Mouse (Mus musculus) heart, adult 18-20 months (tissue): Measurements from ENCODE around the gene Hs3st1. TPM values are rescaled to one million over a fixed set of nuclear protein-coding genes. Genes with fewer than 3 reads are reported as not detected.
A peak's percentile ranks its signal among the peaks of the same experiment; 100 is the strongest.
"Not testable (repeated sequence)": the region's sequence is repeated elsewhere in the genome, so short reads cannot be mapped to it uniquely, and the experiment has no call there.

Source experiments
- DNase-seq, 2 experiments: peaks; one replicate each; pipeline ENCODE4 v3.0.0; 2021 to 2022; ENCODE audit warnings: mixed read lengths in 1 of 2
- long read RNA-seq, 2 experiments: library from polyadenylated mRNA; stranded (forward); transcript quantifications; one replicate each; pipeline ENCODE4 v2.0.0; 2021
- total RNA-seq, 2 experiments: library from RNA; stranded (reverse); gene quantifications; 2 replicates each; pipeline ENCODE4 v1.2.3; 2021

Gene Hs3st1
- 1 to 10 TPM; 4.4 to 5.0 TPM for total RNA-seq
- long read RNA-seq, experiment 1, partial matches to known transcripts, result 0 of 1 reads
- long read RNA-seq, experiment 1, other reads (novel, unspliced or antisense), result 0 of 1 reads
- long read RNA-seq, experiment 2, partial matches to known transcripts, result 0 of 1 reads
- long read RNA-seq, experiment 2, other reads (novel, unspliced or antisense), result 0 of 1 reads

DNA sequence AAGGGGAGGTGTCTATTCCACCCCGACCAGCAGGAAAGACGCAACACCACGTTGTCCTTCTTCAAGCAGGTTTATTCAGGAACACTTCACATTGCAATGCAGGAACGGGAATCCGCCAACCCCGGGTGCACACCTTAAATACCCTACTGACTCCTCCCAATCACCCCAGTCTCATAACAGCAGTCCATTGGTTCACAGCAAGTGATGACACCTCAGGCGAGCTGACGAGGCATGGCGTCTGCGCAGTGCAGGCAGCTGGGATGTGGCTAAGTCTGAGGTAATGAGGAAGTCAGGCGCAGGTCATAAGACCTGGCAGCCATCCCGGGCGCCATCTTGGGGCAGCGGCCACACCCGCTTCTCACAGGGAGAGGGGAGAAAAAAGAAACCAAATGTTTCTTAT lies at the start of gene Hs3st1:
Hs3st1 (minus strand) TSS at position 101 of the 400 bp plus-strand sequence.
- not testable (repeated sequence) for DNase-seq

DNA sequence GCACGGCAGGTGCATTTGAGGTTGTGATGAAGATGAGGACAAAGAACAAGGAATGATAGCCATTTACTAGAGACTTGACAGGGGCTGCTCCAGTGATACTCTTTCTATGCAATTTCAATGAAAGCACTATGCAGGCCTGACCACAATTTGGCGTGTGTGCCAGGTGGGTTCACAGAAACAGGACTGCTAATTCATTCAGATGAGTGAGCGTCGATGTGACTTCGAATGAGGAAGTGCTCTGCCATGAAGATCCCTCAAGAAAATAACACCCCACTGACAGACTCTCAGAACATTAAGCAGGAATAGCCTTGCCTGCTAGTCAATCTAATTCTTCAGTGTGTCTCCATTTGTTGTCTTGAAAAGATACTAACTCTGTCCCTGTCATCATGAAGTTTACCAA lies 49.4 kb upstream of the Hs3st1 start:
- DNase-seq, result no peak

DNA sequence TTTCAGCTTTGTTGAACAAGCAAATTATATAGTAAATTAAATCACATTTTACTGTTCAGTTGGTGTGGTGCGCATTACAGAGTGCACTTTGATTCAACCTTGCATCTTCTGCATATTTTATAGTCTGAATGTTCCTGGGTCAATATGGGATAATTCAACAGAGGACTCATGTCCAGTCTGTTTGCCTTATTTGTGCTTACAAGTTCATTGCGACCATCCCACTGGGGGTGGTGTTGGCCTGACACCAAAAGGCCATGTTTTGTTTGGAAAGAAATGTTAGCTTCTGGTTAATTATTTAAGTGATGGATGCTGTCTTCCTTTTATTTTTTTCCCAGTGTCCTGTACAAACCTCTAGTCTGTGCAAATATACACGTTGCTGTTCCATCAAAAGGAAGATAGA lies 48.7 kb upstream of the Hs3st1 start:
- DNase-seq, result no peak

DNA sequence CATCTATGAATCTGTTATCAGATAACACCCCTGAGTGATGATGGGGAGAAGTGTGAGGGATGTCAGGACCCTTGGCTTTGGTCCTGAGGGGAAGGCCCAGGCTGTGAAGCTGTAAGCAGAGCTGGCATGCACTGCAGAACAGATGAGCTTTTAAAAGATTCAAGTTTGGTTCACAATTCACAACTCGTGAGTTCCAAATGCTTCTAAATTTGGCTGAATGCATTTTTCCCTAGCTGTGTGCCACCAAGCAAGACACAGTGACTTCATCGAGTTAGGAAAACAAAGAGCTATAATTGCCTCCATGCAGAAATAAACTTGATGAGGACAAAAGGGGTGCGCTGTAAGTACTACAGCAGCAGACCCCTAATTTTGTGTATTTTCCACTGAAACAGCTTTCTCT lies 48.2 kb upstream of the Hs3st1 start:
- DNase-seq, result no peak

DNA sequence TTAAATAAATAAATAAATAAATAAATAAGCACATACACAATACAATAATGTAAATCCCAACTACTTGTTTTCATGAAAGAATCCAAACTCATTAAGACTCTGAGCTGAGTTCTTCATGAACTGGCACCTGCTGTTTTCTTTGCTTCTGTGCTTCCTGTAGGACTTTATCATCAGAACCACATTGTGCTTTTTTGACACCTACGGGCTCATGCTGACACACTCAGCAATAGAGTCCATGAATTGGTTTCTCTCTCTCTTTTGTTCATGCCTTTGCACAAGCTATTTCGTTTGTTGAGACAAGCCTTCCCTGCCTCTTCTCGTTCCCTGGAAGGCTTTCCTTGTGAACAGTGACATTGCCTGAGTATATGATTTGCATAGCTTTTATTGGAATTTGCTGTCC lies 46.8 kb upstream of the Hs3st1 start:
- DNase-seq, result no peak

DNA sequence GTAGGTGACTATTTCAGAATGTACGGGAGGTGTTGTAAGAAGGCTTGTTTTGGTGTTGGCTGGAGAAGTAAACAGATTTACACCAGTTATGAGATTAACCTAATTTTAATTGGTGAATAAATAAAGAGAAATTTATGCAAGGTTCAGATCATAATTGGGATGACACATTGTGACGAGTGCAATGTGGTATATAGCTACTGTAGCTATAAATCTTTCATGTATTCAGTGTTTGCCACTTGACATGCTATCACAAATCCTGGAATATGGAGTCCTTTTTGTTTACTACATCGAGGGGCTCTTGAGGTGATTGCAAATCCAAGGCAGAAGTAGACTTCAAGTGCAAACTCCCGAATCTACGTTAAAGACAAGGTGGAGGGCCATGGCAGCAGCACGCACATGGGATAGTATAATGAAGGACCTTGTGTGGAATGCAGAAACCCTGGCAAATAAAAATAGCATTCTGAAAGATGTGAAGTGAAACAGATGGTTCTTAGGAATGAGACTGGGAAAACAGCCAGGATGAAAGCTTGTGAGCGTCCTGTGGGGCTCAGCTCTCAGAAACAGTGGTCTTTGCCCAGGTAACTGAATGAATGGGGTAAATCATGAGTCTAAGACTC lies 21.9 kb upstream of the Hs3st1 start:
- peak; percentile 0 to 12 for DNase-seq

DNA sequence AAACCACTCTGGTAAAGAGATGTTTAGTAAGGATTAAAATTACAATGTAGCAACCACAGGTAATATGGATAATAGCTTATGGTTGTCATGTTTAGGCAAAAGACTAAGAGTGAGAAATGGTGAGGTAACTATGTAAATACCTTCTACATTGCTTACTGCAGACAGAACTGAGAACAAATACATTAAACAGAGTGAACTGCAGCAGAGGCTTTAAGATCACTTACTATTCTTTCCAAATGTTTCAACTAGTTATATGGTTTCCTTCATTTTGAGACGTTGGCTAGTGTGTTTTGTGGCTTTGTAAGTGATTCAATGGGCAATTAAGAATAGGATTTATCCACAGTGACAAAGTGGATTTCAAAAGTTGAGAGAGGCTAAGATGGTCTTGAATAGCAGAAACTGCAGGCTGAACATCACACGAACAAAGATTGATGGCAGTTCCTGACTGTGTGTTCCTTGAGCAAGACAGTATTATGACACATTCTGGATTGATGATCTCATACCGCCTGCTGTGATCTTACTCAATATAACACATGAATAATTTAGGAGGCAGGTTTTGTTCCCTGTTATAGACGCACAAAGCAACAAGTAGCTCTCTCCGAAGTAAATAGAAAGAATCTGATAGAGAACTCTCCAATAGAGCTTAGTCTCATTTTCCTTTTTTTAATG lies 16.5 kb upstream of the Hs3st1 start:
- DNase-seq, result no peak

DNA sequence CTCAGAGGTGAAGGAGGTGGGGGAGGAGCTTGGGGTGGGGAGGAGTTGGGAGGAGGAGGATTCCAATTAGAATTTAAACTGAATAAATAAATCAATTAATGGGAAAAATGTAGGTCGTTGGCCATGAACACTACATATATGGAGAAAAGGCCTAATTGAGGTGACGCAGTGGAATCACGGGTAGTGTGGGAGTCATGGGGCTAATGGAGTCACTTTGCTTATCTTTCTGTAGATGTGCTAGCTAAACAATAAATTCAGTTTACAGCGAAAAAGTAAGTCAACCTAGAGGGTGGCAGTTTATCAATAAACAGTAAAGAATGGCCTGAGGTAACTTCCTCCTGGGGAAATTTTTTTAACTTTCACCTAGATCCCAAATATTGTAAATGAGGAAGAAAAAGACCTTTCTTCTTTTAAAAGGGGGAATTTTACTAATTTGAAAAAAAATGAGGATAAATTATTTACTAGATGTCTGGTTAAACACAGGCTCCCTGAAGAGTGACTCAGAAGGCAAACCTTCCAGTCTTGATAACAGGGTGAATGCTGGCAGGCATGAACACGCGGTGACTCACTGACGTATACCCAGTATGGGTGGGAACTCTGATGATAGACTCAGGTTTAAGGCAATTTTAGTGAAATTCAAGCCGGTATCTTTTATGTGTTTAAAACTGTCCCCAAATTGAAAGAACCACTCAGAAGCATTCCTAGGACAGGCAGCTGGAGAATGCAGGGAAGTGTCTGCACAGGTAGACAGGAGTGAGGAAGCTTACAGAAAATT lies 6.6 kb upstream of the Hs3st1 start:
- DNase-seq, result peak in 1 of 2 experiments; percentile 12

DNA sequence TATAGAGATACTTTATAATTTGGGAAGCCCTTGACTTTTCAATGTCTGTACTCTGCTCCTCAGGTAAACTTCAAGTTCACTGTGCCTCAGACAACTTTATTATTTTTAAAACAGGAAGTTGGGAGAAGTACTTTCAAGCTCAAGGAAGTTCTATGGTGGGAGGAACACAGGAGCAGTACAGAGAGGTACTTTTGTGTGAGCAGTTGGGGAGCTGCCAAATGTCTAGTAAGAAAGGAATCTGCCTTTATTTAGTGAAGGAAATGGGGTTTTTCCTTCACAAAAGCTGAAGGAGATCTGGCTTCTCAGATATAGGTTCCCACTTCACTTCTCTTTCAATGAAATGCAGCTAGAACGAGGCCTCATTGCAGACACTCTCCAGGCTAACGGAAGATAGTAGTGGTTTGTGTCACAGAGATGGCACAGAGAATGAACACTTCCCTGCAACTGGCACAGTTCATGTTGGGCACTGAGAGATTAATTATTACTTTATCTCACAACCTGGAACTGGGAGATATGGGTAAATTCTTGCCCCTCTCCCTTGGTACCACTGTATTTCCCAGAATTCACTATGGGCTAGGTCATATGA lies 3.7 kb upstream of the Hs3st1 start:
- peak; percentile 9 to 21 for DNase-seq

DNA sequence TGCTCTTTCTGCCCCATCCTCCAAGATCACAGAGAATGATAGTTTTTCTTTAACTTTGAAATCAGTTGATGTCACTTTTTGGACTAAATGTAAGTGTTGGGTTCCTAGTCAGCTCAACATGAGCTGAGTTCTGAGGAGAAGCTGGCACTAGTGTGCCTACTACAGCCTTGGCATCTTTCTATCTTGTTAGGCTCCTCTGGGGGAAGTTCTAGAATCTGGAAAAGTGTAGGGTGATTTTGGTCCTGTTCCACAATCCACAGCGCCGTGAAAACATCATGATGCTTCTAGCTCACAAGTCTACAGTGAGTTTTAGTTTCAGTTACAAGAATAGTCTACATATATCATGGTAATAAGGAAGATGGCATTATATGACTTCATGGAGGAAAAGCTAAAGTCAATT lies 18.4 kb downstream of the Hs3st1 start:
- DNase-seq, result no peak

DNA sequence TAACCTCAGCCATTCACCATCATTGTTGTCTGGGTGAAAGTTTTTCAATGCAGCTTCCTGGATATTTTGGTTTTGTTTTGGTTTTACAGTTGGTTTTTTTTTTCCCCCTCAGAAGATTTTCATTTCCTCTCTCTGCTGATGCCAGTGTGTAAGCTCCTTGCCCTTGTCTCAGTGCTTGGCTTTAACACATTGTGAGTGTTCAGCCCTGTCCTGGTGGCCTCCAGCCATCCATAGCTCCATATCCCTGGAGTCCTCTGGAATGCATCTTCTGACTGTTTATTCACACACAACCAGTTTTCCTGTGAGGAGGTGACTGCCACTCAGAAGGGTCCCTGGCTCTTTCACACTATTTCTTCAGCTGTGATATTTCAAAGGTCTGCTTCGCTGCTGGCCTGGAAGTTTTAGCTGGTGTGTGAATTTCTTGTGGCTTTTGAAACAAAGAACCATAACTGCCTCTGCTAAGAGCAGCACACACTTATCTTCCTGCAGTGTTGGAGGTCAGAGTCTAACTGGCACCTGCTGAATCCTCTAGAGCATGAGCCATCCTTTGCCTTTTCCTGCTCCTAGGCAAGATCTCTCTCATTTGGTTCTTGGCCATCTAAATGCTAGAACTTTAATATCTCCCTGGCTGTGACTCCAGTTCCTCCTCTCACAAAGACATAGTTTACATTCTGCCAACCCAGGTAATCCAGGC lies 21.4 kb downstream of the Hs3st1 start:
- DNase-seq, result no peak

DNA sequence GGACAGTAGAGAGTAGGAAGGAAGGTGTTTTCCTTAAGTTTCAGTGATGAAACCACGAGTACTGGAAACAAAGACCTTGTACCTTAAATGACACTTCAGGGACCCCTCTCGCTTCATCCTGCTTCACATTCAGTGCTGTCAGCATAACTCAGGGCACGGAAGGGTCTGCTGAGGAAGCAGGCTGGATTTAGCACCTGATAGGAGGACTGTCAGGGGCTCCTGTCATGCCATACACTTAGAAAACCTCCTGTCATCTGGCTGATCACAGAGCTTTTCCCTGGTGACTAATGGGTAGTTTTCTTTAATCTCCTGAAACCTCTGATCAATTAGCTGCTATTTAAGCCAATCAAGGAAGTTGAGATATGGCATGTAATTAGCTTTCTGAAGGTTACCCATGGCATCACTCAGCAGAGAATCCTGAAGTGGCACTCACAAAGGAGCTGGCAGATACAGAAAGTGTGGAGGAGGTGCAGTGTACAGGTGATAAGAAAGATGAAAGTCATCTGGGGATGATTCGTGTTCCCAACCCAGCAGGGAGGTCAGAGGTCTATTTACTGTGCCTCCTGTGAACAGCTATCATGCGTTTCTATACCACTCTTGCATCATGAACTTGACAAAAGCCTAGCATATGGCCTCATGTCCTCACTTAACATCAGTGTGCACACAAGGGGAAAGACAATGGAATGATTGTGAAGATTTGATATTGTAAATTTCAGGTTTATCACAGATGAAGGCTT lies 22.1 kb downstream of the Hs3st1 start:
- DNase-seq, result no peak

DNA sequence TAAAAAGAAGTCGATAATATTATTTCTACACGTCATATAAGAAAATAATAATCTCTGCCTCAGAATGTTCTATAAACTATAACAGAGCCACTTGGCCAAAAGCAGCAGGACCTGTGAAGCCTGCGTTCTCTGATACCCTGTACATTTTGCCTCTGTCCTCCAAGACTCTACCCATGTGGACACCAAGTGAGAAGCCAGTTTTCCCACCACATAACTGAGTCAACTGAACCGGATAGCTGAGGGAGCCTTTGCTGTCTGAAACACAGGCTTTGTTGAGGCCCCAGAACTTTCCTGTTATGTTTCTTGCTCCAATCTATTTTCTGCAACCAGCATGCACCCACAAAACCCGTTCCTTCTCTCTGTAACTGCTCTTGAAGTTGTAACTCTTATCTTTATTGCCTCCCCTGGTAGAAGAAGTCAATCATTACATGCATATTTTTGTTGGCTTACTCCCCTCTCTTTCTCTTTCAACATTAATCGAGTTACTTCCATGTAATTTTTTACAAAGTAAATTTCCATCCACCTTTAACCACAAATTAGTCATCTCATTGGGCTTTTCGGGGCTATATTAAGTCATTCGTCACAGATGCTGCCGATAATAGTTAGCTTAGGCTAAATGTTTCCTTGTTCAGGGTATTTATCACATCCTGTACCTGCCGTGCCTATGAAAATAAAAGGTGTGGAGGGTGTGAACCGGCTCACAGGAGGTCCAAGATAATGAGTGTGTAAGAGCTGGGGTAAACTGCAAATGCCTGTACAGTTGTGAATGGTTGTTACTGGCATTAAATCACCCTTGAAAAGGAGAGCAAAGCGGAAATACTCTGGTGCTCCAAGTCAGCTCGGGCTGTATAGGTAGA lies 39.4 kb downstream of the Hs3st1 start:
- DNase-seq, result no peak

DNA sequence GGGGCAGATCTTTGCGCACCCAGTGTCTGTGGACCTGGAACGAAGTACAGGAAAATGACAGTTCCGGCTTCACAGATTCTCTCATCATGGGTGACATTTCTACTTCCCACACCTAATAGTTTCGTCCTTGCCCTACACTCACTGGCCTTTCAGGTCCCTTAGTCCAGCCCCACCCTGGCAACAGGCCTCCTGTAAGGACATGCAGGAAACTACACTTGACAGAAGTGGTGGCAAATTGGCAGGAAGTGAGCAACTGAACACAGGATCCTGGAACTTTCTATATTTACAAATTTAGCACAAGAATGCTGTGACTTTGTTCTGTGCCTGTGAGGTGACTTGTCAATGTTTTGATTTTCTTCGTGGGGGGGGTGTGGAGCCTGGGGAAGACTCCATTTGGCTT lies 40.1 kb downstream of the Hs3st1 start:
- DNase-seq, result peak; percentile 4 to 22

DNA sequence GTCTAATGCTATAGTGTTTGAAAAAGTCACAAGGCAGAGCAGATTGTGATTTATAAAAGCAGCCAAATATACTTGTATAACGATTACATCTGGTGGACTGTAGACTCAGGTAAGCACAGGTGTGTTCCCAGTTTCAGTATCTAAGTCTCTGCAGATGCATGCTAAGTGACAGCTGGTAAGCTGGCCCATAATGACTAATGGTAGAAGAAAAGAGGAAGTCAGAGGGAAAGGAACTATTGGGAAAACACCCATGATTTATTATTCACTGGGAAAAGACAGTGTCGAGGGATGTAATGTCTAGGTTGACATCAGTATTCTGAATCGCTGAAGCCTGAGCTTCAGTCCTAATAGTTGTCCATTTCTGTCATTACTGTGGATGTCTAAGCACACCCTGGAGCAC lies 49.7 kb downstream of the Hs3st1 start:
- no peak for DNase-seq

DNA sequence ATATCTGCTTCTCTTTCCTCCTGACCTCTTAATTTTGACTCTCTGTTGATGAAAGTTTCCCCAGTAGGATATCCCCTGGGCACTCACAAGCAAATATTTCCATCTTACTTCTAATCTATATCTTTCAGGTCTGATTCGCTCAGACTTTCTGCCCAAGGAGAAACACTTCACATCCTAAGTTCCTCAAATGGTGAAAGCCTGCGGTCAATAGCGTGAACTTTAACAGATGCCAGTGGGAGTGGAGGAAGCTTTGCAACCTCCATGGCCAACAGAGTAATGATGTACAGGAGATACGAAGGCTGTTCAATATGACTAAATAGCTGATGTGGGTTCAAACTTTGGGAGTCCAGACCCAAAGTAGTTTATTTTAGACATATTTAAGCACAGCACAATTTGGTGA lies 94.4 kb downstream of the Hs3st1 start:
- no peak for DNase-seq

DNA sequence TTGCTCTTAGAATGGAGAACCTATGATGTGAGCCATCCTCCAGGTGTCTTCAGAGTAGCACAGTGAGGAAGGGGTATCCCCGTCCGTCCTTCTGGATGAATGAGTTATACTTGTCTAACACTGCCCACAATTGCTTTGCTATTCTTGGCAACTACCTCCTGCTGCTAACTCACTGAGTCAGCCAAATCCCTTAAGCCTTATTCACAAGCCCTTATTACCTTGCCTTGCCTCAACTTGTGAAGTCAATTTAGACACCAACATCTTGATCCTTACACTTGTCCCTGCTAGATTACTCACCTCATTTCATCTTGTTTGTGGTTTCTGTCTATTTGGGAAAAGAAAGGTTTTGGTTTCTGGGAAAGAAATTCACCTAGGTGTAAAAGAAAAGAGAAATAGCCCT lies 95.9 kb downstream of the Hs3st1 start:
- DNase-seq, result no peak

DNA sequence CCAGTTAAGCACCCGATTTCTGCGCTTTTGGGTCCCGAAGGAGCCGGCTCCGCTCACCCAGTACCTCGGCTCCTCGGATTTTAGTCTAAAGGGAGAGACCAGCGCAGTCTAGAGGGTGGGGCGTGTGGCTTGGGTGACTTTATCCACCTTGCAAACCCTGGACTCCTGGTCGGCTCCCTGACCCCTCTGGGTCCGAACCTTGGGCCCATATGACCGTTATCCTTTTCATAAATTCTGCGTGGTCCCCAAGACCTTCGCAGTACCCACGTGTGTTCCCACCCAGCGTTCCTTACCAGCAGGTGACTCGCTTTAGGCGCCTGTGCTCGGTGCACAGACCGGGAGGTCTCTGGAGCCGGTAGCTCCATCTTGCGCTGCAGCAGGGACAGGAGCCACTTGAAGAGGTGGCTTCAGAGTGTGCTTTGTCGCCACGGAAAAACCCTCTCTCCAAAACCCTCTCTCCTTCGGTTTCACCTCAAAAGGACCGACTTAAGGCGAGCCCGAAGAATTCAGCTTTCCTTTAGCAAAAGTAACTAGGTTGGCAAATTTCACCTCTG lies 110.4 kb downstream of the Hs3st1 start:
- no peak for DNase-seq

DNA sequence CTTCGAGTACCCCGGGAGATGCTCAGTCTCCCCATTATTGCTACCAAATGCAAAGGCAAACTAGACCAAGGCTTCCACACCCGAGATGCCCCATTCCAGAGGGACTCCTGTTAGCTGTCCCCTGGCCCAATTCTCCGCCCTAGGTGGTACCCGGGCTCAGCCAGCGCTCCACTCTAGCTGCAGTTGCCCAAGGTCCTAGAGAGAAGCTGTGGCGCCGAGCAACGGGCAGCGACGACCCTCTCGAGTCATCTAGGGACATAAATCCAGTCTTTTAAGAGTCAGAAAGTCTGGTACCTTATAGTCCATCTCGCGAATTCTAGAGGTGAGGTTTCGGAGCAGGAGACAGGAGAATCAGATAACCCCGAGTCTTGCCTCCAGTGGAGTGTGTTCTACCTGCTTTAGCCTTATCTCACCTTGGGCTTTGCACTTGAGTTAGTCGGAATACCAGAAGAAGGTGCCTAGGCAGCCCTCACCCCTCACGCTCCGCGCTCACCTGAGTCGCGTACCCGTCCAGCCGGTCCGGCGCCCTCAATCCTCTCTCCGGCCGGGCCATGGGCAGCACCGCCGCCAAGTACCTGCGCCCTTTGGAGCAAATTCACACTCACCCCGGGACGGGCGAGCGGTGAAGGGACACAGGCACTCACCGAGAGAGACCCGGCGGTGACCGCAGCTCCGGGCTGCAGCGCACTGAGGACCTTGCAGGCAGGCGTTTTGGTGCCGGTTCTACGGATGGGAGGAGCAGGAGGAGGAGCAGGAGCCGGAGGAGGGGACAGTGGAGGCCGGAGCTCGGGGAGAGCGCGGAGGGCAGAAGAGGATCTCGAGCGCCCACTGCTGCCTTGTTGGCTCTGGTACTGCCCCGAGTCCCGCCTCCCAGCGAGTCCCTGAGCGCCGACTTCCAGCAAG lies 111.1 kb downstream of the Hs3st1 start:
- peak; percentile 92 to 95 for DNase-seq
